Mouse (Mus musculus) CH12.LX (cell line): Measurements from ENCODE around the gene Sgsm1. TPM values are rescaled to one million over a fixed set of nuclear protein-coding genes. Genes with fewer than 3 reads are reported as not detected.

ENCODE experiments used
- DNase-seq: peaks from one replicate; pipeline ENCODE4 v3.0.0-alpha.2; 2013; ENCODE audit errors: extremely low read depth
- H3K27ac ChIP-seq: 2 replicates; pipeline ENCODE4 v1.5.1; 2012; ENCODE audit warnings: low read depth, mild to moderate bottlenecking, control low read depth, moderate library complexity; ENCODE audit not compliant: insufficient read depth
- H3K27me3 ChIP-seq: replicated peaks from 2 replicates; pipeline ENCODE3; 2012; ENCODE audit warnings: inconsistent platforms
- H3K36me3 ChIP-seq, 2 experiments: replicated peaks in 1 of 2; 2 replicates each; pipeline versions ENCODE3 to v1.6.1; 2012; ENCODE audit warnings: inconsistent platforms in 1 of 2, low read length in 1 of 2, mild to moderate bottlenecking in 1 of 2, mixed read lengths in 1 of 2, moderate library complexity in 1 of 2; ENCODE audit not compliant: control insufficient read depth in 1 of 2, insufficient read depth in 1 of 2
- H3K4me1 ChIP-seq, 2 experiments: 2 replicates each; pipeline ENCODE4 v1.6.1; 2012; ENCODE audit warnings: inconsistent platforms in 1 of 2, moderate library complexity in 1 of 2; ENCODE audit not compliant: insufficient read depth in 2 of 2, control insufficient read depth in 1 of 2
- H3K4me2 ChIP-seq: 2 replicates; pipeline ENCODE4 v1.6.1; 2012; ENCODE audit warnings: low read depth, mild to moderate bottlenecking, control low read depth; ENCODE audit not compliant: poor library complexity, insufficient read depth, severe bottlenecking
- H3K4me3 ChIP-seq, 3 experiments: fragments of 150-350 bp in 1 of 3; sonication (generic) in 1 of 3; replicated peaks in 1 of 3; 2 replicates each; pipeline versions ENCODE3 to v1.5.1; 2011 to 2012; ENCODE audit warnings: low read depth in 2 of 3, low read length in 2 of 3, mild to moderate bottlenecking in 2 of 3, moderate library complexity in 2 of 3, control low read depth in 1 of 3, improper control_type of control experiment in 1 of 3, inconsistent platforms in 1 of 3, mixed read lengths in 1 of 3; ENCODE audit not compliant: poor library complexity in 1 of 3
- H3K79me2 ChIP-seq: replicated peaks from 2 replicates; pipeline ENCODE4 v1.6.1; 2012; ENCODE audit warnings: mild to moderate bottlenecking, moderate library complexity; ENCODE audit not compliant: control insufficient read depth, poor library complexity, insufficient read depth, severe bottlenecking; ENCODE audit errors: extremely low read depth
- H3K9ac ChIP-seq: 2 replicates; pipeline ENCODE4 v1.6.1; 2012; ENCODE audit warnings: low read depth, mild to moderate bottlenecking, control low read depth, moderate library complexity; ENCODE audit not compliant: insufficient read depth
- H3K9me3 ChIP-seq: replicated peaks from 2 replicates; pipeline ENCODE3; 2012; ENCODE audit warnings: low read length, inconsistent platforms, mixed read lengths
- BHLHE40 ChIP-seq: IDR thresholded peaks from 2 replicates; pipeline ENCODE4 v1.6.1; 2011; ENCODE audit warnings: mild to moderate bottlenecking, low read depth, low read length, improper control_type of control experiment
- CHD2 ChIP-seq: IDR thresholded peaks from 2 replicates; pipeline ENCODE4 v1.6.1; 2011; ENCODE audit warnings: low read length, improper control_type of control experiment
- CTCF ChIP-seq, 2 experiments: IDR thresholded peaks in 1 of 2; conservative IDR thresholded peaks in 1 of 2; 2 replicates each; pipeline ENCODE4 v1.5.1; 2011 to 2012; ENCODE audit warnings: low read depth in 2 of 2, low read length in 2 of 2, improper control_type of control experiment in 1 of 2, inconsistent platforms in 1 of 2, mild to moderate bottlenecking in 1 of 2, moderate library complexity in 1 of 2
- E2F4 ChIP-seq: IDR thresholded peaks from 2 replicates; pipeline ENCODE4 v1.6.1; 2011; ENCODE audit warnings: low read depth, low read length, improper control_type of control experiment; ENCODE audit not compliant: insufficient replicate concordance
- ELF1 ChIP-seq: IDR thresholded peaks from 2 replicates; pipeline ENCODE4 v1.6.1; 2014; ENCODE audit warnings: low read depth, mild to moderate bottlenecking, inconsistent platforms, low read length, improper control_type of control experiment
- ETS1 ChIP-seq: conservative IDR thresholded peaks from 2 replicates; pipeline ENCODE4 v1.6.1; 2012; ENCODE audit warnings: low read depth, mild to moderate bottlenecking, inconsistent platforms, low read length, improper control_type of control experiment, moderate library complexity
- GABPA ChIP-seq: IDR thresholded peaks from 2 replicates; pipeline ENCODE4 v1.6.1; 2012; ENCODE audit warnings: low read depth, low read length, improper control_type of control experiment, inconsistent platforms; ENCODE audit not compliant: insufficient replicate concordance
- JUND ChIP-seq: conservative IDR thresholded peaks from 2 replicates; pipeline ENCODE4 v1.6.1; 2011; ENCODE audit warnings: low read depth, low read length, improper control_type of control experiment
- KAT2A ChIP-seq: IDR thresholded peaks from 2 replicates; pipeline ENCODE4 v1.6.1; 2012; ENCODE audit warnings: low read length, improper control_type of control experiment, inconsistent platforms; ENCODE audit not compliant: insufficient replicate concordance
- MAX ChIP-seq: IDR thresholded peaks from 2 replicates; pipeline ENCODE4 v1.6.1; 2011; ENCODE audit warnings: low read length, improper control_type of control experiment
- MXI1 ChIP-seq: IDR thresholded peaks from 2 replicates; pipeline ENCODE4 v1.6.1; 2011; ENCODE audit warnings: mild to moderate bottlenecking, low read depth, low read length, improper control_type of control experiment
- MYC ChIP-seq: IDR thresholded peaks from 2 replicates; pipeline ENCODE4 v1.6.1; 2011; ENCODE audit warnings: low read depth, mild to moderate bottlenecking, improper control_type of control experiment, low read length
- PAX5 ChIP-seq: IDR thresholded peaks from 2 replicates; pipeline ENCODE4 v1.6.1; 2012; ENCODE audit warnings: low read length, inconsistent platforms, mixed read lengths
- POLR2A ChIP-seq: IDR thresholded peaks from 2 replicates; pipeline ENCODE4 v1.6.1; 2011; ENCODE audit warnings: low read depth, mild to moderate bottlenecking, improper control_type of control experiment, low read length
- POLR2AphosphoS2 ChIP-seq: IDR thresholded peaks from 2 replicates; pipeline ENCODE4 v1.6.1; 2011; ENCODE audit warnings: low read depth, low read length, improper control_type of control experiment
- SIN3A ChIP-seq: IDR thresholded peaks from 2 replicates; pipeline ENCODE4 v1.6.1; 2012; ENCODE audit warnings: low read length, improper control_type of control experiment, inconsistent platforms
- TCF12 ChIP-seq: IDR thresholded peaks from 2 replicates; pipeline ENCODE4 v1.6.1; 2014; ENCODE audit warnings: low read depth, mild to moderate bottlenecking, inconsistent platforms, low read length, improper control_type of control experiment
- USF1 ChIP-seq: IDR thresholded peaks from 2 replicates; pipeline ENCODE4 v1.6.1; 2014; ENCODE audit warnings: low read depth, mild to moderate bottlenecking, inconsistent platforms, low read length, improper control_type of control experiment
- ZNF384 ChIP-seq: IDR thresholded peaks from 2 replicates; pipeline ENCODE4 v1.6.1; 2012; ENCODE audit warnings: low read depth, low read length, improper control_type of control experiment, inconsistent platforms
- dilution Hi-C: fragments of 300-500 bp; cut with MboI; formaldehyde crosslinking; loops from 2 replicates; pipeline ENCODE4 v1.14.3; 2020; ENCODE audit warnings: low sequenced_read_pairs; ENCODE audit not compliant: extremely low pct_unique_long_range_greater_than_20kb, extremely low pct_ligation_motif_present
- in situ Hi-C: fragments of 300-500 bp; cut with MboI; formaldehyde crosslinking; loops from 3 replicates; pipeline ENCODE4 v1.14.3; 2019; ENCODE audit warnings: low sequenced_read_pairs, low pct_ligation_motif_present, low pct_unique_long_range_greater_than_20kb, mixed read lengths
- polyA plus RNA-seq: library from polyadenylated mRNA; unstranded; fragments of >175 nt; gene quantifications from 2 replicates; pipeline ENCODE4 v1.2.1, GENCODE M21; 2012; ENCODE audit warnings: low read depth; ENCODE audit not compliant: insufficient read length
- total RNA-seq, 2 experiments: library from RNA; depleted of rRNA; stranded (reverse); fragments of 300-350 nt in 1 of 2; fragments of >200 nt in 1 of 2; gene quantifications; 2 replicates each; pipeline ENCODE4 v1.2.3; 2012 to 2014

Gene Sgsm1
- total and polyA plus RNA-seq, 3 experiments: 0.08 TPM; not detected in 2

DNA sequence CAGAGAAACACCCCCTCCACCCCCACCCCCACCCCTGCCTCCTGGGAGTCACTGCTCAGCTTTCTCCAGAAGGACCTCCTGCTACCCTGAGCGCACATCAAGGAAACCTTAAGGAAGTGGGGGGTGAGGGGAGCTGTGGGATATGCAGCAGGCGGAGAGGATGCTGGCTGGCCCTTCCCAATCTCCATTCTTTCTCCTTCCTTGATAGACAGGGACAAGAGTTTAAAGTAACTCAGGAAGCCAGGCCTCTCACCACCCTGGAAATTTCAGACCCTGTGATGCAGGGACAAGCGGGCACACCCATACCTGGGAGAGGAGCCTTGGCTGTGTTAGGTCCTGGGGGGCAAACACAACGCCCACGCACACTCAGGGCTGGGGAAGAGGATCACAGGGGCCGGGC is 100.3 kb downstream of the Sgsm1 start:
- H3K36me3 ChIP-seq: no peaks in the 10 kb centered on the region
- H3K9me3 ChIP-seq: no peaks in the 10 kb centered on the region
- TF ChIP-seq CHD2: no peak
- no peak for TF ChIP-seq USF1
- no peak for TF ChIP-seq MYC
- peaks cover 86% of the 10 kb centered on the region for H3K27me3 ChIP-seq
- H3K4me3 ChIP-seq: no peak overlapping the region
- H3K4me1 ChIP-seq: no peaks in the 10 kb centered on the region
- no peak overlapping the region for H3K27ac ChIP-seq
- no peak overlapping the region for H3K9ac ChIP-seq
- H3K79me2 ChIP-seq: no peaks in the 10 kb centered on the region
- in situ Hi-C loops (no loop called here), dilution Hi-C loops (no loop called here)
- no peak overlapping the region for H3K4me2 ChIP-seq
- DNase-seq: no peak

DNA sequence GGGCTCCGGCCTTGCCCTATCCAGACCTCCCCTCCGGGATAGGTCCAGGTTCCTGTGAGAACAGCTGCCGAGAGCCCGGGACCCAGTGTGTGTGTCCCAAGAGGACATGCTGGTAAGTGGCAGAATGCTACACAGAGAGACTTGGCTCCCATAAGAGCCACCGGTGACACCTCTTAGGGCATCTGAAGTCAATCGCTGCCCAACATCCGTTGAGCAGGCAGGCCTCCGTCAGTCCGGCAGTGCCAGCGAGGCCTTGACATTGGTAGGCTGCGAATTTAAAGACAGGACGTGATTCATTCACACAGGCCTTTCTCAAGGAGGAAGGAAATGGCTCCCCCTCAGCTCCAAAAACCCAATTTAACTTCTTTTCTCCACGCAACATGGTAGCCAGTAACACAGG is 100.7 kb downstream of the Sgsm1 start:
- H3K27ac ChIP-seq: no peak overlapping the region
- no peak overlapping the region for H3K4me2 ChIP-seq
- no peak for DNase-seq
- H3K9ac ChIP-seq: no peak overlapping the region
- no peaks in the 10 kb centered on the region for H3K36me3 ChIP-seq
- H3K79me2 ChIP-seq: no peaks in the 10 kb centered on the region
- no peaks in the 10 kb centered on the region for H3K9me3 ChIP-seq
- TF ChIP-seq MXI1 (no peak), CTCF (conservative IDR thresholded peaks at IDR 0.05 in 1 of 2, IDR thresholded peaks at IDR 0.05 in 1 of 2; ENCODE audit: low read depth in 2 of 2, low read length in 2 of 2) (no peak), ZNF384 (no peak), E2F4 (no peak), GABPA (no peak), SIN3A (no peak)
- dilution Hi-C loops: no loop called here
- H3K4me1 ChIP-seq: no peaks in the 10 kb centered on the region
- no peak overlapping the region for H3K4me3 ChIP-seq
- peaks cover 87% of the 10 kb centered on the region for H3K27me3 ChIP-seq
- in situ Hi-C loops: no loop called here

DNA sequence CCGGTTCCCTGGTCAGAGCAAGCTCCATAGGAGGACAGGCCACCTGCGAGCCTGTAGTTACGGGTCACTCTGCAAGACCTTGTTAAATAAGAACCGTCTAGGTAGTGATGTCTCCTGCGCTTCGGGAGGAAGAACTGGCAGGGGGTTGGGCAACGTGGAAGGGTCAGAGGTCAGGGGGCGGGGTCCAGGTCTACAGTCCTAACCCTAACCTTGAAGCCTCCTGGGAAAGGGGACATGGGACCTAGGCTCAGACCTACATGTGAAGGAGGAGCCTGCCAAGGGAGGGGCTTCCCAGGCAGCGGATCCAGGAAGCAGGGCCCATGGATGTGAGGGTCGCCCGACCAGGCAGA is 101.2 kb downstream of the Sgsm1 start:
- Histone ChIP-seq H3K9ac (no peak overlapping the region), H3K4me2 (no peak overlapping the region), H3K79me2 (no peaks in the 10 kb centered on the region), H3K27ac (no peak overlapping the region), H3K4me3 (no peak overlapping the region)
- no peak for DNase-seq
- TF ChIP-seq TCF12: no peak
- TF ChIP-seq ETS1: no peak
- no peak for TF ChIP-seq ZNF384
- TF ChIP-seq CTCF (conservative IDR thresholded peaks at IDR 0.05 in 1 of 2, IDR thresholded peaks at IDR 0.05 in 1 of 2; ENCODE audit: low read depth in 2 of 2, low read length in 2 of 2): no peak
- no peak for TF ChIP-seq ELF1
- TF ChIP-seq PAX5: no peak
- TF ChIP-seq MAX: no peak
- no peak for TF ChIP-seq POLR2A
- no peak for TF ChIP-seq BHLHE40
- TF ChIP-seq MXI1: no peak
- no peak for TF ChIP-seq JUND
- TF ChIP-seq POLR2AphosphoS2: no peak
- no peak for TF ChIP-seq KAT2A
- TF ChIP-seq, all 38 proteins: peak for 0
- dilution Hi-C loops: no loop called here
- Histone ChIP-seq H3K36me3 (no peaks in the 10 kb centered on the region), H3K27me3 (peaks cover 87% of the 10 kb centered on the region), H3K4me1 (no peaks in the 10 kb centered on the region), H3K9me3 (no peaks in the 10 kb centered on the region)
- in situ Hi-C loops: no loop called here
